Mouse (Mus musculus): ENCODE measurements at regions not wholly inside any gene's neighbourhood (a gene's known extent, or its start where the extent isn't known, plus 50 kb on each side); places are given as distances from the start of the nearest gene placed in this dataset.
"Not testable (repeated sequence)": the region's sequence is repeated elsewhere in the genome, so short reads cannot be mapped to it uniquely, and the experiment has no call there.

GRCm38 (mm10) chrX:50597105-50597504, 168.8 kb upstream of the Olfr1324 start:
- 49% methylated on average over 6 of the region's 6 CpGs for WGBS
- Histone ChIP-seq H3K4me1 (ENCODE audit: control insufficient read depth, insufficient read depth, low read length) (no peaks in the 10 kb centered on the region), H3K4me2 (replicated peaks; ENCODE audit: low read depth, low read length) (no peak overlapping the region; the same call in 1 of the 2 replicates), H3K27ac (ENCODE audit: low read depth, low read length) (no peak overlapping the region), H3K9me3 (ENCODE audit: control insufficient read depth, low read length) (no peaks in the 10 kb centered on the region), H3K27me3 (ENCODE audit: control insufficient read depth, insufficient read depth, low read length) (no peaks in the 10 kb centered on the region), H3K36me3 (ENCODE audit: control insufficient read depth, insufficient read depth, low read length) (peaks cover 8% of the 10 kb centered on the region; the same call in 1 of the 2 replicates), H3K9ac (ENCODE audit: low read depth, low read length) (no peak overlapping the region), H3K4me3 (ENCODE audit: low read length) (no peak overlapping the region; the same call in 1 of the 2 replicates)
- ATAC-seq (ENCODE audit: low FRiP score, low TSS enrichment): no peak

GRCm38 (mm10) chrX:50594976-50595375, 166.7 kb upstream of the Olfr1324 start:
- not testable (repeated sequence) for H3K4me2 ChIP-seq (replicated peaks; ENCODE audit: low read depth, low read length); H3K4me3 ChIP-seq (ENCODE audit: low read length); H3K9me3 ChIP-seq (ENCODE audit: control insufficient read depth, low read length); H3K36me3 ChIP-seq (ENCODE audit: control insufficient read depth, insufficient read depth, low read length); H3K9ac ChIP-seq (ENCODE audit: low read depth, low read length); H3K4me1 ChIP-seq (ENCODE audit: control insufficient read depth, insufficient read depth, low read length); ATAC-seq (ENCODE audit: low FRiP score, low TSS enrichment); H3K27me3 ChIP-seq (ENCODE audit: control insufficient read depth, insufficient read depth, low read length); H3K27ac ChIP-seq (ENCODE audit: low read depth, low read length)
- 71% methylated on average over 4 of the region's 4 CpGs for whole genome bisulfite sequencing

GRCm38 (mm10) chrX:50591477-50591876, 163.2 kb upstream of the Olfr1324 start:
- Histone ChIP-seq H3K4me2 (replicated peaks; ENCODE audit: low read depth, low read length) (no peak overlapping the region), H3K36me3 (ENCODE audit: control insufficient read depth, insufficient read depth, low read length) (peaks cover 5% of the 10 kb centered on the region; the same call in 1 of the 2 replicates), H3K9ac (ENCODE audit: low read depth, low read length) (no peak overlapping the region), H3K4me1 (ENCODE audit: control insufficient read depth, insufficient read depth, low read length) (no peaks in the 10 kb centered on the region), H3K9me3 (ENCODE audit: control insufficient read depth, low read length) (no peaks in the 10 kb centered on the region), H3K27me3 (ENCODE audit: control insufficient read depth, insufficient read depth, low read length) (no peaks in the 10 kb centered on the region), H3K27ac (ENCODE audit: low read depth, low read length) (no peak overlapping the region), H3K4me3 (ENCODE audit: low read length) (no peak overlapping the region)
- ATAC-seq (ENCODE audit: low FRiP score, low TSS enrichment): no peak
- WGBS: 62% methylated on average over 4 of the region's 4 CpGs

GRCm38 (mm10) chrX:50590673-50591341, 162.5 kb upstream of the Olfr1324 start:
- peaks cover 5% of the 10 kb centered on the region; the same call in 1 of the 2 replicates for H3K36me3 ChIP-seq (ENCODE audit: control insufficient read depth, insufficient read depth, low read length)
- no peak overlapping the region for H3K4me2 ChIP-seq (replicated peaks; ENCODE audit: low read depth, low read length)
- WGBS: 63% methylated on average over 8 of the region's 8 CpGs

GRCm38 (mm10) chrX:50588892-50589291, 160.6 kb upstream of the Olfr1324 start:
- H3K27ac ChIP-seq (ENCODE audit: low read depth, low read length): no peak overlapping the region
- H3K4me3 ChIP-seq (ENCODE audit: low read length): no peak overlapping the region
- H3K9me3 ChIP-seq (ENCODE audit: control insufficient read depth, low read length): no peaks in the 10 kb centered on the region
- H3K9ac ChIP-seq (ENCODE audit: low read depth, low read length): no peak overlapping the region
- no peaks in the 10 kb centered on the region for H3K27me3 ChIP-seq (ENCODE audit: control insufficient read depth, insufficient read depth, low read length)
- no peak overlapping the region for H3K4me2 ChIP-seq (replicated peaks; ENCODE audit: low read depth, low read length)
- peaks cover under 1% of the 10 kb centered on the region; the same call in 1 of the 2 replicates for H3K36me3 ChIP-seq (ENCODE audit: control insufficient read depth, insufficient read depth, low read length)
- ATAC-seq (ENCODE audit: low FRiP score, low TSS enrichment): no peak
- no peaks in the 10 kb centered on the region for H3K4me1 ChIP-seq (ENCODE audit: control insufficient read depth, insufficient read depth, low read length)
- 93% methylated on average over 6 of the region's 6 CpGs for whole genome bisulfite sequencing

More at GRCm38 (mm10) chrX:50590673-50591341, 162.5 kb upstream of the Olfr1324 start:
- H3K9ac ChIP-seq (ENCODE audit: low read depth, low read length): no peak overlapping the region
- H3K9me3 ChIP-seq (ENCODE audit: control insufficient read depth, low read length): no peaks in the 10 kb centered on the region
- no peaks in the 10 kb centered on the region for H3K27me3 ChIP-seq (ENCODE audit: control insufficient read depth, insufficient read depth, low read length)
- no peaks in the 10 kb centered on the region for H3K4me1 ChIP-seq (ENCODE audit: control insufficient read depth, insufficient read depth, low read length)
- no peak overlapping the region for H3K27ac ChIP-seq (ENCODE audit: low read depth, low read length)
- H3K4me3 ChIP-seq (ENCODE audit: low read length): no peak overlapping the region; the same call in 1 of the 2 replicates
- ATAC-seq (ENCODE audit: low FRiP score, low TSS enrichment): no peak

- no peak overlapping the region for H3K4me2 ChIP-seq (replicated peaks; ENCODE audit: low read depth, low read length)
- H3K27ac ChIP-seq (ENCODE audit: low read depth, low read length): no peak overlapping the region
- H3K4me1 ChIP-seq (ENCODE audit: control insufficient read depth, insufficient read depth, low read length): no peaks in the 10 kb centered on the region
- H3K4me3 ChIP-seq (ENCODE audit: low read length): no peak overlapping the region
- no peaks in the 10 kb centered on the region for H3K9me3 ChIP-seq (ENCODE audit: control insufficient read depth, low read length)
- H3K9ac ChIP-seq (ENCODE audit: low read depth, low read length): no peak overlapping the region
- no peak for ATAC-seq (ENCODE audit: low FRiP score, low TSS enrichment)
- no peaks in the 10 kb centered on the region for H3K27me3 ChIP-seq (ENCODE audit: control insufficient read depth, insufficient read depth, low read length)
- peaks cover 5% of the 10 kb centered on the region; the same call in 1 of the 2 replicates for H3K36me3 ChIP-seq (ENCODE audit: control insufficient read depth, insufficient read depth, low read length)
- WGBS: 60% methylated on average over 12 of the region's 12 CpGs
Measured at GRCm38 (mm10) chrX:50583741-50584580, 155.7 kb upstream of the Olfr1324 start.

GRCm38 (mm10) chrX:50580200-50580599, 151.9 kb upstream of the Olfr1324 start:
- Histone ChIP-seq H3K27me3 (ENCODE audit: control insufficient read depth, insufficient read depth, low read length) (no peaks in the 10 kb centered on the region), H3K4me1 (ENCODE audit: control insufficient read depth, insufficient read depth, low read length) (no peaks in the 10 kb centered on the region), H3K4me2 (replicated peaks; ENCODE audit: low read depth, low read length) (no peak overlapping the region), H3K4me3 (ENCODE audit: low read length) (no peak overlapping the region), H3K9ac (ENCODE audit: low read depth, low read length) (no peak overlapping the region), H3K9me3 (ENCODE audit: control insufficient read depth, low read length) (no peaks in the 10 kb centered on the region), H3K27ac (ENCODE audit: low read depth, low read length) (no peak overlapping the region), H3K36me3 (ENCODE audit: control insufficient read depth, insufficient read depth, low read length) (peaks cover 5% of the 10 kb centered on the region; the same call in 1 of the 2 replicates)
- 49% methylated on average over 7 of the region's 7 CpGs for WGBS
- no peak for ATAC-seq (ENCODE audit: low FRiP score, low TSS enrichment)

- no peak for ATAC-seq (ENCODE audit: low FRiP score, low TSS enrichment)
- Histone ChIP-seq H3K4me1 (ENCODE audit: control insufficient read depth, insufficient read depth, low read length) (no peaks in the 10 kb centered on the region), H3K4me2 (replicated peaks; ENCODE audit: low read depth, low read length) (no peak overlapping the region), H3K27ac (ENCODE audit: low read depth, low read length) (no peak overlapping the region), H3K27me3 (ENCODE audit: control insufficient read depth, insufficient read depth, low read length) (no peaks in the 10 kb centered on the region), H3K9me3 (ENCODE audit: control insufficient read depth, low read length) (no peaks in the 10 kb centered on the region), H3K36me3 (ENCODE audit: control insufficient read depth, insufficient read depth, low read length) (peaks cover 5% of the 10 kb centered on the region; the same call in 1 of the 2 replicates), H3K4me3 (ENCODE audit: low read length) (peak overlapping the region; percentile 24; the same call in 1 of the 2 replicates), H3K9ac (ENCODE audit: low read depth, low read length) (no peak overlapping the region)
- 52% methylated on average over 7 of the region's 7 CpGs for WGBS
Measured at GRCm38 (mm10) chrX:50576824-50577223, 148.5 kb upstream of the Olfr1324 start.

Data from kidney, embryonic 14.5 days (tissue).